Mouse (Mus musculus): Measurements from ENCODE around the gene Gm36210. TPM values are rescaled to one million over a fixed set of nuclear protein-coding genes. Genes with fewer than 3 reads are reported as not detected.
A peak's percentile ranks its signal among the peaks of the same experiment; 100 is the strongest.

Gene Gm36210
- total RNA-seq, 2 experiments from 2014 or later = 0.32 TPM; not detected in 1

DNA sequence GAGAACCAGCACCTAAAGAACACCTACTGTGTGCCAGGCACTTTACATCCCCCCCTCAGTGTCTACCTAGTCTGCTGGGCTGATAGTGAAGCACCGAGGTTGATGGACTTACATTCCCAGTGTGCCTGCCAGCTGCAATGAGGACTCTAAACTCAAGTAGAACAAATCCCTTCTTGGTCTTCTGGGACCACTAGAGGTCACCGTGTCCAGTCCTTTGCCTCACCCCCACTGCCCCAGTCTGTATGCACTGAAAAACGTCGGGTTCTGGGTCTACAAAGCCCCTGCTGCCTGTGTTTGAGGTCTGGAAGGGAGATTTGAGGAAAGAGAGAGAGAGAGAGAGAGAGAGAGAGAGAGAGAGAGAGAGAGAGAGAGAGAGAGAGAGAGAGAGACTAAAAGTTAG lies 18.2 kb upstream of the Gm36210 start:
- no peak for DNase-seq (ENCODE audit: low spot score in 2 of 2)
- intact Hi-C loops (cut with DNase I) = loop anchor here (5.0 kb wide), 3 partner anchors 62 to 133 kb away; partner anchors contain the start of gene Shisa7

- peak; percentile 66 to 69 for DNase-seq (ENCODE audit: low spot score in 2 of 2)
- intact Hi-C loops (cut with DNase I) = loop anchor here (5.0 kb wide), 3 partner anchors 61 to 134 kb away; partner anchors contain the start of gene Shisa7
Observed at GRCm38 (mm10) chr7:4923586-4924364, 17.5 kb upstream of the Gm36210 start.

GRCm38 (mm10) chr7:4922931-4923565 lies 16.7 kb upstream of the Gm36210 start:
- intact Hi-C loops (cut with DNase I) = loop anchor here (5.0 kb wide), 3 partner anchors 61 to 134 kb away; partner anchors contain the start of gene Shisa7
- DNase-seq (ENCODE audit: low spot score in 2 of 2) = peak; percentile 73 to 75

DNA sequence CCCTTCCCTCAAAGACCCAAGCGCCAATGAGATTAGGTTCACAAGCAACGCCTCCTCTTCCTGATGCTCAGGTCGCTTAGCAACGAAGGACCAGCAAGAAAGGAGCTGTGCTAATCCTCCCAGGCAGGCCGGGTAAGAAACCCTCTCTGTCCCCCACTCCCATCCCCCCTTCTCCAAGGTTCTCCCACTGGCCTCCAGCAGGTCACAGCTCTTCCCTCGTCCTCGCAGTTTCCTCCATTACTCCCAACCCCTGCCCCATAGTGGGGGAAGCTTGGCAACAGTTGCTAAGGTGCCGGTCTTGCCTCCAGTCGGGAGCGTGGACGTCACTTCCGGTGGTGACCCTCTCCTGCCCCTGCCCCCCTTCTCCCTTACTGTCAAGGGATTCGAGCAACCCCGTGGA lies 16.2 kb upstream of the Gm36210 start:
- intact Hi-C loops (cut with DNase I) = loop anchor here (5.0 kb wide), 3 partner anchors 60 to 135 kb away; partner anchors contain the start of gene Shisa7

GRCm38 (mm10) chr7:4921824-4922482 lies 15.6 kb upstream of the Gm36210 start, which contains the start of gene Nat14:
Gene Nat14, plus strand, starts transcription at chr7:4922028.
- DNase-seq (ENCODE audit: low spot score in 2 of 2) = no peak
- intact Hi-C loops (cut with DNase I) = loop anchor here (5.0 kb wide), 3 partner anchors 60 to 135 kb away; partner anchors contain the start of gene Shisa7

More for the DNA sequence above, 16.2 kb upstream of the Gm36210 start:
- peak; percentile 88 to 89 for DNase-seq (ENCODE audit: low spot score in 2 of 2)

DNA sequence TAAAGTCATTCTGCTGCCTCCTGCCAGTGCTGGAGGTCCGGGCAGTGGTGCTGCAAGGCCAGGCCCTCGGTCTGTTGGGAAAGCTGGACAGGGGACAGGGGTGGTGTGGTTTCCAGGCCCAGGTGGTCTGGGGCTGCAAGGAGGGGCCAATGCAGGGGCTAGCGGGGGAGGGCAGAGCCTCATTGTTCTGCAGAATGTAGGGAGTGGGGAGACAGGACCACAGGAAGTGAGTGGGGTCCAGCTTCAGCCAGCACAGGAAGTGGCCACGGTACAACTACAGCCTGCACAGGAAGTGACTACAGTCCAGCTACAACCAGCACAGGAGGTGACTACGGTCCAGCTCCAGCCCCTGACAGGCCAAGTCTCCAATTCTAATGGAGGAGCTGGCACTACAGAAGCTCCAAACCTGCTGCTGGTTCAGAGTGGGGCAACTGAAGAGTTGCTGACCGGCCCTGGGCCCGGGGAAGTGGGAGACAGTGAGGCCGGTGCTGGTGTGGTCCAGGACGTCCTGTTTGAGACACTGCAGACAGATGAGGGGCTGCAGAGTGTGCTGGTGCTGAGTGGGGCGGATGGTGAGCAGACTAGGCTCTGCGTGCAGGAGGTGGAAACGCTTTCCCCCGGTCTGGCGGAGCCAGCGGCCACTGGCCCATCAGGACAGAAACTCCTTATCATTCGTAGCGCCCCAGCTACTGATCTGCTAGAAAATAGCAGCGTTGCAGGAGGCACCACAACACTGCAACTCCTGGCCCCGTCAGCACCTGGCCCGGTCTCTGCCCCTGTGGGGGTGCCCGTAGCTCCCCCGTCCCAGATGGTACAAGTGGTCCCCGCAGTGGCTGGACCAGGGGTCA lies 14.9 kb upstream of the Gm36210 start:
- intact Hi-C loops (cut with DNase I) = loop anchor here (5.0 kb wide), 3 partner anchors 59 to 136 kb away; partner anchors contain the start of gene Shisa7
- no peak for DNase-seq (ENCODE audit: low spot score in 2 of 2)

DNA sequence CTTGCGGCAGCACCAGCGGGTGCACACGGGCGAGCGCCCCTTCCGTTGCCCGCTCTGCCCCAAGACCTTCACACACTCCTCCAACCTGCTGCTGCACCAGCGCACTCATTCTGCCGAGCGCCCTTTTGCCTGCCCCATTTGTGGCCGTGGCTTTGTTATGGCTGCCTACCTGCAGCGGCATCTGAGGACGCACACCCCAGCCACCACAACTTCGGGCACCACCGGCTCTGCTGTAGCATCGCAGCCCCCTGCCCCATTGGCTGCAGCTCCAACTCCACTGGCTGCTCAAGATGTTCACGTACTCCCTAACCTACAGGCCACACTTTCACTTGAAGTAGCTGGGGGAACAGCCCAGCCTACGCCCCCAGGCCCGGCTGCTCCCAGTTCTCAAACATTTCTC lies 14.2 kb upstream of the Gm36210 start:
- intact Hi-C loops (cut with DNase I) = loop anchor here (5.0 kb wide), 3 partner anchors 58 to 137 kb away; partner anchors contain the start of gene Shisa7
- DNase-seq (ENCODE audit: low spot score in 2 of 2) = no peak

DNA sequence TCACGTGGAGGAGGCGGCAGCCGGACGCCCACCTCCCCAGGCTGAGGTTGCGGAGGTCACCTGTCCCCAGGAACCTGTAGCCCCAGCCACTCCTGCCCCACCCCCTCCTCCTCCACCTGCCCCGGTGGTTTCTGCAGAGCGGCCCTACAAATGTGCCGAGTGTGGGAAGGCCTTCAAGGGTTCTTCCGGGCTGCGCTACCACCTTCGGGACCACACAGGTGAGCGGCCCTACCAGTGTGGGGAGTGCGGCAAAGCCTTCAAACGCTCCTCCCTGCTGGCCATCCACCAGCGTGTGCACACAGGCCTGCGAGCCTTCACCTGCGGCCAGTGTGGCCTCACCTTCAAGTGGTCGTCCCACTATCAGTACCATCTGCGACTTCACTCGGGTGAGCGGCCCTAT lies 13.7 kb upstream of the Gm36210 start:
- intact Hi-C loops (cut with DNase I) = loop anchor here (5.0 kb wide), 3 partner anchors 58 to 137 kb away; partner anchors contain the start of gene Shisa7
- no peak for DNase-seq (ENCODE audit: low spot score in 2 of 2)

DNA sequence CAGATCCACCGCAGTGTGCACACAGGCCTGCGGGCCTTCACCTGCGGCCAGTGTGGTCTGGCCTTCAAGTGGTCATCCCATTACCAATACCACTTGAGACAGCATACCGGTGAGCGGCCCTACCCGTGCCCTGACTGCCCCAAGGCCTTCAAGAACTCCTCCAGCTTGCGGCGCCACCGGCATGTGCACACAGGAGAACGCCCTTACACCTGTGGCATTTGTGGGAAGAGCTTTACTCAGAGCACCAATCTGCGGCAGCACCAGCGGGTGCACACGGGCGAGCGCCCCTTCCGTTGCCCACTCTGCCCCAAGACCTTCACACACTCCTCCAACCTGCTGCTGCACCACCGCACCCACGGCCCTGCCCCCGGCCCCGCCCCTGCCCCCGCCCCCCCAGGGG lies 12.8 kb upstream of the Gm36210 start:
- DNase-seq (ENCODE audit: low spot score in 2 of 2) = no peak
- intact Hi-C loops (cut with DNase I) = no loop called here

- intact Hi-C loops (cut with DNase I) = no loop called here
- DNase-seq (ENCODE audit: low spot score in 2 of 2) = no peak
Observed at GRCm38 (mm10) chr7:4918681-4919080, 12.4 kb upstream of the Gm36210 start.

- intact Hi-C loops (cut with DNase I) = no loop called here
- DNase-seq (ENCODE audit: low spot score in 2 of 2) = no peak
Observed at GRCm38 (mm10) chr7:4917494-4917893, 11.2 kb upstream of the Gm36210 start.

DNA sequence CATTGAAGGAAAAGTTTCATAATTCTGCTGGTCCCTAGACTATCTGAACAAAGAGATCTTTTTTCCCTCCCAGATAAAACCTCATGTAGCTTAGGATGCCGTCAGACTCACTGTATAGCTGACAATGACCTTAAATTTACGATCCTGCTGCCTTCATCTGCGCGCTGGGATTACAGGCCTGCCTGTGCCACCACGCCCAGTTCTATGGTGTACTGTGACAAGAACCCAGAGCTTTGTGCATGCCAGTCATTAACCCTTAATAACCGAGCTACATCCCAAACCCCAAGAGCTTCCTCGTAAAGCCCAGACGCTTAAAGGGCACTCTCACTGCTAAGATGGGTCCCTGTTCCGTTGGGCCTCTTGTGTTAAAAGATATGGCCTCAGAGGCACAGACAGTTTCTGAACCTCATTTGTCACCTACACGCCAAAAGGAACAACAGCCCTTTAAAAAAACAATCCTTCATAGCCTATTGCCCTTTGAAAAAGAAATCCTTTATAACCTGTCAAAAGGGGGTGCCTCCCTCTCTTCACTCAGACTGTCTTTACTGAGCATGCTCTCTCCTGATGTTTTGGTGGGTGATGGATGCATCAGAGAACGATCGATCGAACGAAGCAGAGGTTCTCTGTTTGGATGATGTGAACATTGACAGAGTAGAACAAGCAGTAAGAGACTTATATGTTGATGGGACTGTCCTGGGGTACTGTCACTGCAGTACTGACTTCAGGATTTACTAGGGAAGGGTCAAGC lies 9.5 kb upstream of the Gm36210 start:
- DNase-seq (ENCODE audit: low spot score in 2 of 2) = peak in 1 of 2 experiments; percentile 45
- intact Hi-C loops (cut with DNase I) = no loop called here

- DNase-seq (ENCODE audit: low spot score in 2 of 2) = peak; percentile 95 to 97
- intact Hi-C loops (cut with DNase I) = no loop called here
Observed at GRCm38 (mm10) chr7:4915007-4915665, 8.8 kb upstream of the Gm36210 start, which contains the start of gene Zfp628. Gene Zfp628, plus strand, starts transcription at chr7:4915217.

DNA sequence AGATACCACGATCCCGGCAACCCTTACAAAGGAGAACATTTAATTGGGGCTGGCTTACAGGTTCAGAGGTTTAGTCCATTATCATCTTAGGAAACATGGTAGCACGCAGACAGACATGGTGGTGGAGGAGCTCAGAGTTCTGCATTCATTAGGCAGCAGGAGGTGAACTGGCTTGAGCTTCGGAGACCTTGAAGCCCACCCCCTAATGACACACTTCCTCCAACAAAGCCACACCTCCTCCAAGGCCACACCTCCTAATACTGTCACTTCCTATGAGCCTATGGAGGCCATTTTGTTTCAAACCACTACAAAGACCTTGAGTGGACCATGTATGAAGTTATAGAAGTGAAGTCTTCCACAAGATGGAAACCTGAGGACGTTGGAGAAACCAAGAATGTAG lies 5.9 kb upstream of the Gm36210 start:
- intact Hi-C loops (cut with DNase I) = no loop called here
- no peak for DNase-seq (ENCODE audit: low spot score in 2 of 2)

GRCm38 (mm10) chr7:4911561-4911960 lies 5.2 kb upstream of the Gm36210 start:
- no peak for DNase-seq (ENCODE audit: low spot score in 2 of 2)
- intact Hi-C loops (cut with DNase I) = no loop called here

DNA sequence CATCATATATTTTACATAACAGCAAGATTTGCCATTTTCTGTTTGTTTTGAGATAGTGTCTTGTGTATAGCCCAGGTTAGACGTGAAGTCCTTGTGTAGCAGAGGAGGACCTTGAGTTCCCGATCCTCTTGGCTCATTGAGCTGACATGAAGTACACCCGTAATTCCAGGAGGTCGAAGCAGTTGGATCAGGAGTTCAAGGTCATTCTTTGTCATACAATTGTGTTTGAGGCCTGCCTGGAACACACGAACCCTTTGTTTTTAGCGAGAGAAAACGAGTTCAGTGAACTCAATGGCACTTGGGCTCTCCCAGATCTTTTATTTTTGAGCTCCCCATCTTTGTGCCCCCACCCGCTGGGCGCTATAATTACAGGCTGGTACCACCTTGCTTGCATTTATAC lies 3.9 kb downstream of the Gm36210 start:
- intact Hi-C loops (cut with DNase I) = loop anchor here (5.0 kb wide), 1 partner anchor 60 kb away; the partner anchor contains the start of gene Shisa7
- no peak for DNase-seq (ENCODE audit: low spot score in 2 of 2)

GRCm38 (mm10) chr7:4901171-4901570 lies 5.1 kb downstream of the Gm36210 start:
- intact Hi-C loops (cut with DNase I) = loop anchor here (5.0 kb wide), 1 partner anchor 59 kb away; the partner anchor contains the start of gene Shisa7

DNA sequence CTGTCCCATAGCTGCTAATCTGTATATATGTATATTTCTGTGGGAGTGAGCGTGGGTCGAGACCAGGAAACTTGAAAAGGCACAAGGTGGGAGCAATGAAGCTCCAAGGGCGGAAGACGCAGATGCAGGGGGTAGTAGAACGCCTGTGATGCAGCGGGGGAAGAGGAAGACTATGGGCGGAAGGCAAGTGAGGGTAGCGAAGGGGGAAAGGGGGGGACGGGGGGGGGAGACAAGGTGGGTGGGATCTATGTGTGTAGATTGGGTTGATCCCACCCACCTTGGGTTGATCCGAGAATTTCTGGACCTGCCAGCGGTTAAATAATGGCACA lies 5.8 kb downstream of the Gm36210 start:
- DNase-seq (ENCODE audit: low spot score in 2 of 2) = no peak
- intact Hi-C loops (cut with DNase I) = loop anchor here (5.0 kb wide), 1 partner anchor 58 kb away; the partner anchor contains the start of gene Shisa7

More at GRCm38 (mm10) chr7:4901171-4901570, 5.1 kb downstream of the Gm36210 start:
- no peak for DNase-seq (ENCODE audit: low spot score in 2 of 2)
